Mouse (Mus musculus) olfactory bulb, adult 2 months (tissue): Measurements from ENCODE around the gene Pfkfb2.

ENCODE experiments used
- CTCF ChIP-seq: fragments of 200-500 bp; IDR thresholded peaks from 2 replicates; pipeline ENCODE4 v1.5.1; 2012; ENCODE audit warnings: low read depth, mild to moderate bottlenecking, low read length, moderate library complexity; ENCODE audit not compliant: insufficient read depth
- POLR2A ChIP-seq: fragments of 200-500 bp; IDR thresholded peaks from 2 replicates; pipeline ENCODE4 v1.6.1; 2012; ENCODE audit warnings: mild to moderate bottlenecking, low read depth, low read length, moderate library complexity; ENCODE audit not compliant: insufficient read depth

DNA sequence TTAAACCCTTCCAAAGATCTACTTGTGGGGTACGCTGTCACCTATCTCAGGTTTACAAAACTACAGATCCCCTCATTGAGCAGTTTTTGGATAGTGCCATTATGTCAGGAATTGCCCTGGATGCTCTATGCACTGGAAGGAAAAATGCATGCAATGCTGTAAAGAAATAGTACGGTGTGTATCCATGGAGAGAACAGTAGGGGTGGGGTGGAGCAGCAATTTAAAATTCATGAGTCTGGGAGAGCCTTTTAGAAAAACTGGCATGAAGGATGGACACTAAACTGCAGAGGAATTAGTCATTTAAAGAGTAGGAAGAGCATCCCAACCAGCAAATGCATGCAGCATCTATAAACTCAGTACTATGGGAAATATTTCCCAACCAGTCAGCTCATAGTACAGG, 2.7 kb downstream of the Pfkfb2 start:
- TF ChIP-seq POLR2A (no peak), CTCF (no peak)
